ENCODE assay signal across 11 mouse cellular contexts in the genomic region with DNA sequence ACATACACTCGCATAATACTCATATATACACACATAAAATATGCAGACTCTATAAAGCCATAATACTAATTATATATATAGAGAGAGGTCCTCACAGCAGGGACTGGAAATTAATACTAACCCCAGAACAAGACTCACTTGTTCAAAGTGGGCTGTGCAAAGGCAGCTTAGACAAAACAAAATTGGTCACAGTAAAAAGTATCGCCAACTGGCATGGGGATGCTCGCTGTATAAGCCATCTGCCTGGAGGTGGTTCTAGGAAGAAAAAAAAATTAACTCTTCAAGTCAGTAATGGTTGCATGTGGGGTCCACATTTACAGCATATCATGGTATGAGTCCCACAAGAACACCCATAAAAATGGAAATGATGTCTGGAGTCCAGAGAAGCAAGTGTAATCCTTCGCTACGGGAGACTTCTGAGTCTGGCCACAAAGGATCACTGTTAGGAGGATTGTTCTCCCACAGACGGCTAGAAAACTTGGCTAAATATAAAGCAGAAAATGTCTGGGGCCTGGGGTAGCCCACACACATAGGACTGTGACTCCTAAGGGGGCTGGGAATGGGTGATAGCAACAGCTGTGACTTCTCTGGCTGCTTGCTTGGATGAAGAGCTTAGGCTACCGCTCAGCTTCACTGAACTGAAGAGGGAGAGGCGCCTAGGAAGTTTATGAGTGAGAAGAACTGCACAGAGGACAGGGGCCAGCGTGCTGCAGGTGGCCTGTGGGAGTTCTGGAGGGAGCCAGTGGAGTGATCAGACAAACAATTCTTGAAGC. TPM values are rescaled to one million over a fixed set of nuclear protein-coding genes. Genes with fewer than 3 reads are reported as not detected.
DNase-seq lines count a peak whose midpoint lies in the region; ATAC-seq and TF ChIP-seq lines count a peak whose summit lies in the region.
"Had no signal": no experiment of that assay in that cellular context is flagged by ENCODE, and none has a peak within 500 bp of the region (broad histone marks: within the 10 kb centered on the region; RNA-seq: fewer than 3 reads in every experiment).

No protein-coding gene starts in this region.

- H3K36me3 ChIP-seq in intestine, embryonic 14.5 days (ENCODE audit: control insufficient read depth, insufficient read depth, low read length) = no peaks in the 10 kb centered on the region
- H3K36me3 ChIP-seq in intestine, postnatal 0 days (ENCODE audit: control insufficient read depth, insufficient read depth) = no peaks in the 10 kb centered on the region; the same call in 1 of the 2 replicates
- no peaks in the 10 kb centered on the region for H3K36me3 ChIP-seq in stomach, embryonic 16.5 days (ENCODE audit: control insufficient read depth, insufficient read depth, low read length)

- no peak for DNase-seq in intestine, embryonic 14.5 days (ENCODE audit: low spot score)
- peak; percentile 53 to 61 for DNase-seq in right cerebral cortex, adult 2 months (ENCODE audit: low spot score in 2 of 2)
- no peak for DNase-seq in right cerebral cortex, postnatal 10 days (ENCODE audit: low spot score in 2 of 2)
- DNase-seq in left cerebral cortex, postnatal 36 days (ENCODE audit: low spot score in 2 of 2) = peak; percentile 39 to 66
- no peak for DNase-seq in thymus, postnatal 14 days
- DNase-seq in lung, postnatal 36 days = no peak
- DNase-seq: adrenal gland, postnatal 10 days had no signal

- no peak overlapping the region for H3K4me2 ChIP-seq in intestine, embryonic 14.5 days (ENCODE audit: low read length)
- no peak overlapping the region for H3K4me2 ChIP-seq in intestine, postnatal 0 days (replicated peaks; ENCODE audit: low read depth)
- H3K4me2 ChIP-seq in stomach, embryonic 16.5 days (ENCODE audit: low read depth, low read length) = no peak overlapping the region

- H3K9ac ChIP-seq in intestine, embryonic 14.5 days (ENCODE audit: low read length) = no peak overlapping the region
- no peak overlapping the region for H3K9ac ChIP-seq in intestine, postnatal 0 days (ENCODE audit: low read depth, low read length)
- 0 out of 2 replicates have a peak overlapping the region, but pooled peaks have one; percentile 5 for H3K9ac ChIP-seq in stomach, embryonic 16.5 days (ENCODE audit: low read length)

- intact Hi-C loops in left cerebral cortex, postnatal 36 days (cut with DNase I) = loop anchor here (5.0 kb wide), 1 partner anchor 53 kb away; a partner anchor contains a TSS

- H3K4me1 ChIP-seq in intestine, embryonic 14.5 days (replicated peaks; ENCODE audit: control insufficient read depth, insufficient read depth, low read length) = peaks cover 14% of the 10 kb centered on the region; the same call in 1 of the 2 replicates
- no peaks in the 10 kb centered on the region for H3K4me1 ChIP-seq in intestine, postnatal 0 days (replicated peaks; ENCODE audit: control insufficient read depth, insufficient read depth, low read length)
- H3K4me1 ChIP-seq in stomach, embryonic 16.5 days (ENCODE audit: control insufficient read depth, insufficient read depth, low read length) = peaks cover 10% of the 10 kb centered on the region; the same call in 1 of the 2 replicates

- 45% methylated on average over 9 of the region's 9 CpGs for WGBS in intestine, embryonic 14.5 days
- 70% methylated on average over 9 of the region's 9 CpGs for WGBS in intestine, postnatal 0 days
- 54% methylated on average over 9 of the region's 9 CpGs for WGBS in stomach, embryonic 16.5 days

- TF ChIP-seq CTCF in intestine, postnatal 0 days (IDR thresholded peaks at IDR 0.05; ENCODE audit: low read depth) = no peak

- H3K27ac ChIP-seq in intestine, embryonic 14.5 days (ENCODE audit: low read depth) = peak overlapping the region; percentile 2; the same call in 1 of the 2 replicates
- no peak overlapping the region for H3K27ac ChIP-seq in intestine, postnatal 0 days (ENCODE audit: low read depth, low read length)
- peak overlapping the region; percentile 35; the same call in 1 of the 2 replicates for H3K27ac ChIP-seq in stomach, embryonic 16.5 days (ENCODE audit: low read length)

- ATAC-seq in intestine, embryonic 14.5 days (replicated peaks; ENCODE audit: low FRiP score, low TSS enrichment, low read depth) = 0 out of 2 replicates have a peak, but pooled peaks have one; percentile 51
- ATAC-seq in intestine, postnatal 0 days = no peak
- peak; percentile 79; the same call in 1 of the 2 replicates for ATAC-seq in stomach, embryonic 16.5 days (ENCODE audit: insufficient read depth, low FRiP score)
- ATAC-seq: forebrain, embryonic 16.5 days; lung, postnatal 0 days had no signal

- no peak overlapping the region for H3K4me3 ChIP-seq in intestine, embryonic 14.5 days (ENCODE audit: low read depth, low read length)
- no peak overlapping the region for H3K4me3 ChIP-seq in intestine, postnatal 0 days (ENCODE audit: low read depth, low read length)
- H3K4me3 ChIP-seq in stomach, embryonic 16.5 days (replicated peaks; ENCODE audit: low read length) = no peak overlapping the region

- no peaks in the 10 kb centered on the region; the same call in 1 of the 2 replicates for H3K27me3 ChIP-seq in intestine, embryonic 14.5 days (replicated peaks; ENCODE audit: control insufficient read depth, insufficient read depth, low read length)
- no peaks in the 10 kb centered on the region for H3K27me3 ChIP-seq in intestine, postnatal 0 days (replicated peaks; ENCODE audit: control insufficient read depth, insufficient read depth, low read length)
- no peaks in the 10 kb centered on the region for H3K27me3 ChIP-seq in stomach, embryonic 16.5 days (ENCODE audit: control insufficient read depth, insufficient read depth, low read length)

- H3K9me3 ChIP-seq in intestine, embryonic 14.5 days (ENCODE audit: control insufficient read depth, low read length) = no peaks in the 10 kb centered on the region
- H3K9me3 ChIP-seq in intestine, postnatal 0 days (ENCODE audit: control insufficient read depth) = no peaks in the 10 kb centered on the region
- H3K9me3 ChIP-seq in stomach, embryonic 16.5 days (replicated peaks; ENCODE audit: control insufficient read depth, low read length) = no peaks in the 10 kb centered on the region

RNA-seq across cellular contexts. Expression of a gene that starts 52.7 kb away (rescaled TPM):
- 27.3 and 31.9 TPM in 2 replicates for polyA plus RNA-seq in intestine, embryonic 14.5 days (2014; fragmentation: Nextera tagmentation; extraction: Ambion mirVana)
- 22.2 and 24.8 TPM in 2 replicates for polyA plus RNA-seq in intestine, postnatal 0 days (2015; fragmentation: Nextera tagmentation; extraction: Ambion mirVana)
- total RNA-seq in left cerebral cortex, postnatal 36 days (2021) = 10 to 100 TPM; 74.0 to 89.0 TPM
- 27.6 and 28.8 TPM in 2 replicates for polyA plus RNA-seq in stomach, embryonic 16.5 days (2015; fragmentation: Nextera tagmentation; extraction: Ambion mirVana)

Comparison
In these comparisons a context has a peak if more than half of its experiments do, and no peak if none do; other contexts are left out.
1. DNase-seq: peak in right cerebral cortex, adult 2 months (2 of 2) and left cerebral cortex, postnatal 36 days (2 of 2); none in intestine, embryonic 14.5 days (single experiment), right cerebral cortex, postnatal 10 days (0 of 2), thymus, postnatal 14 days (single experiment) and lung, postnatal 36 days (single experiment).